Mouse (Mus musculus): ENCODE results near the gene Mcm6.

Mcm6 gene

GRCm38 (mm10) chr1:128359554-128360376, at the start of gene Mcm6:
TSS of gene Mcm6 (minus strand) at chr1:128359664.
- CTCF ChIA-PET = interaction anchor here in 3 of 4 experiments (0.6 to 2.4 kb wide), 8 partner anchors 9 to 1990 kb away, joined by 3 to 14 read pairs (median 4); partner anchors contain the start of gene Dars (in 1 of the 3)
- POLR2A ChIA-PET = interaction anchor here (0.5 to 17.5 kb wide), 104 partner anchors 8 to 1167 kb away, joined by 3 to 654 read pairs (median 5); partner anchors contain the start of genes Dars (in 4 of the 4), Ccnt2 (in 1 of the 4), Cxcr4 (in 1 of the 4) and Lct (in 1 of the 4)

- CTCF ChIA-PET = no interaction called here
- POLR2A ChIA-PET = interaction anchor here in 3 of 4 experiments (0.6 to 6.2 kb wide), 8 partner anchors 8 to 186 kb away, joined by 3 to 62 read pairs (median 4); partner anchors contain the start of genes Dars (in 2 of the 3) and Mcm6 (in 1 of the 3)
Observed at GRCm38 (mm10) chr1:128406846-128407245, 47.4 kb upstream of the Mcm6 start.

DNA sequence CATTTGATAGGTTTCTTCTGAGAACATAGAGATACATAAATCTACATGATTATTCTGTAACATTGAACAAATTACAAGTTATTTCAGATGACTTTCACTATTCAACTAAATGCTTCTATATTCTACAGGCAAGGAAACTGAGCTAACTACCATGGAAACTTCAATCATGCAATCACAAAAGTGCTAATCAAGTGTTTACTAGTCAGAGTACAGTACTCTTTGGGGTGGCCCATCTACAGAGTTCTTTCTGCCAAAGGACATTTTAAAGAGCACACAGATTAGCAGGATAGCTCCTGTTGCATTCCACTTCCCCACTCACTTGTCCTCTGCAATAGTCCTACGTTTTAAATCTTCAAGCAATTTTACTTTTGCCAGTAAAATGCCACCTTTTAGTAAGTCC, 46.2 kb upstream of the Mcm6 start:
- POLR2A ChIA-PET = interaction anchor here in 2 of 4 experiments (0.6 to 6.2 kb wide), 8 partner anchors 8 to 399 kb away, joined by 3 to 62 read pairs (median 7); partner anchors contain the start of genes Dars (in 2 of the 2) and Mcm6 (in 2 of the 2)
- CTCF ChIA-PET = no interaction called here

DNA sequence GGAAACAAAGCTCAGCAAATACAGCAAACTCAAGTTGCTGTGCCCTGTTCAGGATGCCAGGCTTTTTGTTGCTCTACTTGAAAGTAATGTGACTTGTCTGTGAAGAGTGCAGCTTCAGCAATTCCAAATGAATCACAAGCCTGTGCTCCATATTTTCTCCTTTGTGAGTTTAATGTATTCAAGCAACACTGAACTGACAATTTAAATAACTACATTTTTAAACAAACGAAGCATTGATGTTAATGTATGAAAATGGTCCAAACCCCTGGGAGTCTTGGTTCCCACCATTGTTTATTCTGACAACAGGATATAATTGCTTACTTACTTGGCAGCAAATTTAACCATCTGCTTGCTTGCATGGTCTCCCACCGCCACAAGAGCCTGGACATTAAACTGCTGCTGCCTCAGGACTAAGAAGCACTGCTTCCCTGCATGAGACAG, 45.6 kb upstream of the Mcm6 start:
- POLR2A ChIA-PET = interaction anchor here in 2 of 4 experiments (0.7 to 6.2 kb wide), 8 partner anchors 8 to 291 kb away, joined by 3 to 62 read pairs (median 7); partner anchors contain the start of genes Dars (in 2 of the 2) and Mcm6 (in 2 of the 2)
- CTCF ChIA-PET = no interaction called here

DNA sequence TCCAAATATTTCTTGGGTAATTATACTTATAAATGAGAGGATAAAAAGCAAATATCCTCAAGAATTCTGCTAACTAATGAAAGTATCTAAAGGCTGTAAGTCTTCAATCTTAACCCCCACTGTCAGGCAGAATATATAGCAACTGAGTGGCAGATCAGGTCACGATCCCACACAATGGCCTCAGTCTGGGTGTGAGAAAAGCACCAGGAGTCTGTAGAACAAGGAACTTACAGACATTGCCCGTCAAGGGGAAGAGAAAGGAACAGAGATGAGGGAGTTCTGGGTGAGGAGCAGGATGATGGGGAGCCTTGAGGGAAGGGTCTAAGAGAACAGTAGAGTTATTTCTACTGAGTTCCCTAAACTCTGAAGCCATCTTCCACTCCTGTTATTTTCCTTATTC, 41.5 kb upstream of the Mcm6 start:
- ChIA-PET CTCF (interaction anchor here in 2 of 4 experiments (0.7 to 1.1 kb wide), 3 partner anchors 32 to 568 kb away, joined by 3 to 4 read pairs (median 3); no protein-coding TSS in a partner anchor), POLR2A (interaction anchor here in 3 of 4 experiments (0.8 to 6.0 kb wide), 13 partner anchors 9 to 156 kb away, joined by 3 to 71 read pairs (median 7); partner anchors contain the start of genes Mcm6 (in 3 of the 3) and Dars (in 2 of the 3))

GRCm38 (mm10) chr1:128399941-128400915, 40.8 kb upstream of the Mcm6 start:
- ChIA-PET CTCF (interaction anchor here in 2 of 4 experiments (0.7 to 1.1 kb wide), 2 partner anchors 32 to 568 kb away, joined by 3 to 4 read pairs; no protein-coding TSS in a partner anchor), POLR2A (interaction anchor here (0.6 to 6.0 kb wide), 23 partner anchors 8 to 532 kb away, joined by 3 to 71 read pairs (median 3); partner anchors contain the start of genes Mcm6 (in 4 of the 4), Dars (in 3 of the 4) and Rab3gap1 (in 1 of the 4))

DNA sequence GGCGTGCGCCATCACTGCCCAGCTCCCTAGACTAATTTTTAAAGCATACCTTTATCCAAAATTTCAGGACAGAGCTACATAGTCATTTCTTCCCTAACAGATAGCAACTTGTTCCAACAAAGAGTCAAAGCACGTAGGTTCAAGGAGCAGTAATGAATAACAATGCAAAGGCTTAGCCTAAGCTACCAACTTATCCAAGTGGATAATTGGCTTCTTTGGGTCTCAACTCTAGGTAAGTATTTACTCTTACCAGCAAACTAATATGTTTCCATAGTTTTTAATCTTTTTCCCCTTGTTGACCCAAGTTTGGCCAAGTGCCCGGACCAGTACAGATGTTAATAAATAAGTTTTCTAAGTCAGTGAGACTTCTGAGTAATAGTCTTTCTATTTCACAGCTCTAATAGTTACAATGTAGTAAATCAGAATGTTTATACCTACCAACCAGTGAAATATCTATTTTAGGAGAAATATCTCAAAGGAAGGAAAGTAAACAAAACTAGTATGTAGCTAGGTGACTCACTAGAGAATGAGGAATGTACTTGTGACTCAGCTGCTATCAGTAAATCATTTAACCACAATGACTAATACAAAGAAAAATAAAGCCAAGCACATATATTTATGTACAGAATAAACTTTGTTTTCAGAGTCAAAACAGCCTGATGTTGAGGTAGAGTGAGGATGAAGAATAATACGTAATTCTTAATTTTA, 39.4 kb upstream of the Mcm6 start:
- POLR2A ChIA-PET = interaction anchor here in 3 of 4 experiments (0.7 to 6.0 kb wide), 19 partner anchors 8 to 61 kb away, joined by 3 to 71 read pairs (median 3); partner anchors contain the start of genes Dars (in 3 of the 3) and Mcm6 (in 2 of the 3)
- CTCF ChIA-PET = interaction anchor here in 1 of 4 experiments (0.8 kb wide), 1 partner anchor 30 kb away, joined by 3 read pairs; no protein-coding TSS in a partner anchor

GRCm38 (mm10) chr1:128394657-128395056, 35.2 kb upstream of the Mcm6 start:
- ChIA-PET CTCF (interaction anchor here in 3 of 4 experiments (0.6 to 0.8 kb wide), 4 partner anchors 22 to 985 kb away, joined by 3 to 4 read pairs (median 4); partner anchors contain the start of gene Dars (in 1 of the 3)), POLR2A (interaction anchor here (0.6 to 2.8 kb wide), 9 partner anchors 8 to 451 kb away, joined by 3 to 15 read pairs (median 5); partner anchors contain the start of genes Mcm6 (in 2 of the 4) and Dars (in 1 of the 4))

DNA sequence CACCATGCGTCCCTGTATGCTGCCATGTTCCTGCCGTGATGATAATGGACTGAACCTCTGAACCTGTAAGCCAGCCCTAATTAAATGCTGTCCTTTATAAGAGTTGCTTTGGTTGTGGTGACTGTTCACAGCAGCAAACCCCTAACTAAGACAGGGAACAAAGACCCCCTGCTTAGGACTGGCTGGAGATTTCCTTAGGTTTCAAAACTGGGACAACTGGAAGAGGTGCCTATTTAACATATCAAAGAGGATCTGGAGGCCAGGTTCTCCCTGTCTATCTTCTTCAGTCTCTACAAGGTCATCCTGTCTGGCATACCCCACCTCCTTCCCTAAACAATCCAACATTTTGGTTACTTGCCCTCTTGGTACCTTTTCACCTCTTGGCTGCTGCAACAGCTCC, 32.9 kb upstream of the Mcm6 start:
- POLR2A ChIA-PET = interaction anchor here in 2 of 4 experiments (0.7 to 5.7 kb wide), 8 partner anchors 9 to 47 kb away, joined by 3 to 29 read pairs (median 8); partner anchors contain the start of genes Dars (in 2 of the 2) and Mcm6 (in 2 of the 2)
- CTCF ChIA-PET = interaction anchor here in 1 of 4 experiments (0.9 kb wide), 1 partner anchor 23 kb away, joined by 4 read pairs; no protein-coding TSS in a partner anchor

DNA sequence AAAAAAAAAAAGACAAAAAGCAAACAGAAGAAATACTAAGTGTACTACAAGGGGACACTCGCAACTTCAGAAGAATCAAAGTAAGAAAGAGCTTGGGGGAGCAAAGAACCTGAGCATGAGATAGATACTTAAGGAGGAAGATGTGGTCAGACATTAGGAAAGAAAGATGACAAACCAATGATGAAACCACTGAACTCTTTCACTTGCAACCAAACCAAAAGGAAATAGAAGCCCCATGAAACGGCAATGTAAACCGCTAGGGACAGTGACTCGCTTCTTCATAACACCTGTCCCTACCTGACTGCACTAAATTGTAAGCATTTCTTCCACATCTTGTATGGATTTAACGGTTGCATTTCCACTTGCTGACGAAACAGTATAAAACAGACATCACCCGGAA, 27.0 kb upstream of the Mcm6 start:
- POLR2A ChIA-PET = interaction anchor here in 2 of 4 experiments (0.6 to 3.6 kb wide), 11 partner anchors 9 to 535 kb away, joined by 3 to 11 read pairs (median 4); partner anchors contain the start of genes Mcm6 (in 2 of the 2) and Dars (in 1 of the 2)

DNA sequence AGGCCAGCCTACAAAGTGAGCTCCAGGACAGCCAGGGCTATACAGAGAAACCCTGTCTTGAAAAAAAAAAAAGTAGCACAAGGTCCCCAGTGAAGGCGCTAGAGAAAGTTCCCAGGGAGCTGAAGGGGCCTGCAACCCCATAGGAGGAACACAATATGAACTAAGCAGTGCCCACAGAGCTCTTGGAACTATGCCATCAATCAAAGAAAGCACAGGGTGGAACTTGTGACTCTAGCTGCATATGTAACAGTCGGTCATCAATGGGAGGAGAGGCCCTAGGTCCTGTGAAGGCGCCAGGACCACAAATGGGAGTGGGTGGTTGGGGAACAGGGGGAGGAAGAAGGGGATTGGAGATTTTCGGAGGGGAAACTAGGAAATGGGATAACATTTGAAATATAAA, 17.4 kb upstream of the Mcm6 start:
- ChIA-PET CTCF (interaction anchor here in 1 of 4 experiments (0.7 to 1.1 kb wide), 3 partner anchors 8 to 1996 kb away, joined by 3 to 4 read pairs (median 3); no protein-coding TSS in a partner anchor), POLR2A (interaction anchor here in 3 of 4 experiments (0.6 to 3.8 kb wide), 12 partner anchors 10 to 752 kb away, joined by 3 to 36 read pairs (median 3); partner anchors contain the start of genes Cxcr4 (in 2 of the 3) and Mcm6 (in 2 of the 3))

More for the DNA sequence above, 27.0 kb upstream of the Mcm6 start:
- CTCF ChIA-PET = interaction anchor here in 1 of 4 experiments (1.1 kb wide), 1 partner anchor 10 kb away, joined by 3 read pairs; no protein-coding TSS in a partner anchor

DNA sequence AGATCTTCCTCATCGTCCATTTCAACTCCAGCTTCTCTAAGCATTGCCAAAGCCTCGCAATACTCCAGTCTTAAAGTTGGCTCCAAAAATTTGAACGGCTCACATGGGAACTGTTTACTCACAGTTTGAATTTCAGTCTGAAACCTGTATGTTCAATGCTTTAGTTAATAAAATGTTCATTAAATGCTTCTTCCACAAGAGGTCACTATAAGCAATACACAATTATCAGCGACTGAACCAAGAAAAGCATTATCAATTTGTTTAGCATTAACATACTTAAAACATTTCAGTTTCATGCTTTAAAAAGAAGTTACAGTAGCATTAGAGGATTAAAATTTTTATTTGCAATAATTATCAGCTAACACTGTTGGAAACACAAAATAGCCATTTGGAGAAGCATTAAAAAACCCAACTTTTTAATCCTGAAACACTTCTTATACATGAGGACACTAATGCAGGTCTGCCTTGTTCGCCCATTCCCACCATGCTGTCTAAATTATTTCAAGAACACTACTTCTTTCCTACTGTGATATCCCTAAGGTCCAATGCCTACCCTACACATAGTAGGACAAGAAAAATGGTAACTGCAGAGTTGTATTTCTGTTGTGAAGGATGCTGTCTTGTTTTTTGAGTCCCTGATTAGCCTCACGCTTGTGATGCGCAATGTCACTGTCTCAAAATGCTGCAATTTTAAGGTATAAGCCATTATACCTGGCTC, 12.8 kb upstream of the Mcm6 start:
- POLR2A ChIA-PET = interaction anchor here in 2 of 4 experiments (0.9 to 7.2 kb wide), 3 partner anchors 13 to 163 kb away, joined by 3 to 103 read pairs (median 4); partner anchors contain the start of genes Dars (in 1 of the 2) and Mcm6 (in 1 of the 2)
- CTCF ChIA-PET = interaction anchor here in 1 of 4 experiments (0.6 kb wide), 1 partner anchor 87 kb away, joined by 3 read pairs; no protein-coding TSS in a partner anchor

GRCm38 (mm10) chr1:128368732-128369441, 9.4 kb upstream of the Mcm6 start:
- ChIA-PET POLR2A (interaction anchor here (0.6 to 7.2 kb wide), 18 partner anchors 9 to 223 kb away, joined by 3 to 103 read pairs (median 4); partner anchors contain the start of genes Mcm6 (in 4 of the 4), Dars (in 3 of the 4) and Cxcr4 (in 1 of the 4)), CTCF (interaction anchor here in 3 of 4 experiments (0.6 to 1.9 kb wide), 27 partner anchors 8 to 542 kb away, joined by 3 to 14 read pairs (median 3); partner anchors contain the start of genes Mcm6 (in 2 of the 3) and Dars (in 1 of the 3))

- ChIA-PET CTCF (interaction anchor here in 2 of 4 experiments (1.4 to 2.4 kb wide), 3 partner anchors 8 to 37 kb away, joined by 3 to 14 read pairs (median 13); no protein-coding TSS in a partner anchor), POLR2A (interaction anchor here (0.6 to 17.5 kb wide), 38 partner anchors 8 to 579 kb away, joined by 3 to 654 read pairs (median 12); partner anchors contain the start of genes Dars (in 3 of the 4), Cxcr4 (in 1 of the 4), Lct (in 1 of the 4) and R3hdm1 (in 1 of the 4))
Observed at GRCm38 (mm10) chr1:128360601-128361000, 1.1 kb upstream of the Mcm6 start.

Measured in embryonic stem cell, embryonic (primary cell).